Mouse (Mus musculus) erythroblast, embryonic 14.5 days (primary cell): Measurements from ENCODE around the gene Sdc1.

Experiments used
- GATA1 ChIP-seq: IDR thresholded peaks from 2 replicates; pipeline ENCODE4 v1.6.1; 2012; ENCODE audit warnings: low read length, inconsistent platforms, mixed read lengths
- TAL1 ChIP-seq: IDR thresholded peaks from 3 replicates; pipeline ENCODE4 v1.6.1; 2012; ENCODE audit warnings: low read length, inconsistent platforms, mixed read lengths

DNA sequence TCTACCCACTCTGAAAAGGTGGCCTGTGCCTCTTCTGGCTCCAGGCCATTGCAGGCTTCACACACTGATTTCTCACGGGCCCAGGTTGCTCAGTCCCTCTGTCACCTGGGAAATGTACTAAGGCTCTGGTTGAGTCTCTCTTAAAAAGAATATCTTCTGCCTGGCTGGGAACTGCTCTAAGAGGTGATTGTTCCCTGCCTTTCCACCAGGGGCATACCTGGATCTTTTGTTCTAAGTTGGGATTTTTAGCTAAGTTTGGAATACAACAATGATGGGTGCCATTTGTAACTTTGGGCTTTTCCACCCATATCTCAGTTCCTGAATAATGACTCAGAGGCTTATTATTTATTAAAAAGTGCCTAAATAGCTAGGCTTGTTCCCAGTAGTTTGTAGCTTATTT is 44.2 kb upstream of the Sdc1 start:
- TF ChIP-seq GATA1 = no peak
- TF ChIP-seq TAL1 = no peak
